Mouse (Mus musculus): ENCODE measurements around the gene Chrnb4.

GRCm38 (mm10) chr9:55065241-55065640 is 16.7 kb upstream of the Chrnb4 start:
- TF ChIP-seq CTCF (IDR thresholded peaks at IDR 0.05) (no peak), POLR2A (IDR thresholded peaks at IDR 0.05; ENCODE audit: insufficient read depth, low read depth, low read length) (no peak)

All from heart, adult 2 months (tissue).